Mouse (Mus musculus): Measurements from ENCODE around the gene H2-M9. TPM values are rescaled to one million over a fixed set of nuclear protein-coding genes. Genes with fewer than 3 reads are reported as not detected.

Gene H2-M9
- polyA plus RNA-seq (2012; rRNA removed), result not detected in 2 replicates

DNA sequence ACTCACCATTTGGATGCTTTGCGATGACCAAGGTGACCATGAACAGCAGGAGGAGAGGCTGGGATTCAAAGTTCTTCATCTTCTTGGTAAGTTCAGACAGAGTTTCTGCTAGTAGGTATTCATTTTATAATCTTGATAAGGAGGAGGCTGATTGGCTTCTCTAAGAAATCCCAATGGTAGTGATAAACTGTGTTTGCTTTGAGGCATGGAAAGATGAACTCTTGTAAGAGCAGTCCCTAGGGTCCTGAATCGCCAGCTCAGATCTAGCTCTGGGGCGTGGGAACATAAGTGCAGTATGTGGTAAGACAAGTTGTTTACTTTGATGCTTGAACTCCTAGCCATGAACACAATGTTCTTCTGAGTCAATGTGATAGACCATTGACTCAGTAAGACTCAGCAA, at the start of gene H2-M9:
TSS of gene H2-M9 (minus strand) at position 101 of the 400 bp plus-strand sequence.

DNA sequence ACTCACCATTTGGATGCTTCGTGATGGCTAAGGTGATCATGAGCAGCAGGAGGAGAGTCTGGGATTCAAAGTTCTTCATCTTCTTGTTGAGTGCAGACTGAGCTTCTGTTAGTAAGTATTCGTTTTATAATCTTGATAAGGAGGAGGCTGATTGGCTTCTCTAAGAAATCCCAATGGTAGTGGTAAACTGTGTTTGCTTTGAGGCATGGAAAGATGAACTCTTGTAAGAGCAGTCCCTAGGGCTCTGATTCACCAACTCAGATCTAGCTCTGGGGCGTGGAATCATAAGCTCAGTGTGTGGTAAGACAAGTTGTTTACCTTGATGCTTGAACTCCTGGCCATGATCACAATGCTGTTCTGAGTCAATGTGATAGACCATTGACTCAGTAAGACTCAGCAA, 29.7 kb upstream of the H2-M9 start, which contains the start of gene H2-M1:
TSS of gene H2-M1 (minus strand) at position 101 of the 400 bp plus-strand sequence.

Other genes starting within 250 kb of the H2-M9 start
- gene H2-M10.4, start 180.3 kb downstream of the H2-M9 start, polyA plus RNA-seq (2012; rRNA removed), result not detected in 2 replicates
- gene H2-M11, start 95.6 kb downstream of the H2-M9 start, polyA plus RNA-seq (2012; rRNA removed), result not detected in 2 replicates
- gene H2-M1, start 29.6 kb upstream of the H2-M9 start, polyA plus RNA-seq (2012; rRNA removed), result not detected in 2 replicates
- not detected in 2 replicates for gene H2-M10.5, start 130.2 kb upstream of the H2-M9 start, polyA plus RNA-seq (2012; rRNA removed)
- gene H2-M10.6, start 169.5 kb upstream of the H2-M9 start, polyA plus RNA-seq (2012; rRNA removed), result not detected in 2 replicates
- 40.5 and 46.1 TPM in 2 replicates for gene Trim26, start 194.5 kb upstream of the H2-M9 start, polyA plus RNA-seq (2012; rRNA removed)
- 0.08 and 0.12 TPM in 2 replicates for gene Trim15, start 224.5 kb upstream of the H2-M9 start, polyA plus RNA-seq (2012; rRNA removed)
- gene Trim10, start 226.9 kb upstream of the H2-M9 start, polyA plus RNA-seq (2012; rRNA removed), result 8.1 and 10.7 TPM in 2 replicates
- gene Trim40, start 247.5 kb upstream of the H2-M9 start, polyA plus RNA-seq (2012; rRNA removed), result not detected in 2 replicates

Data from central nervous system, embryonic 11.5 days (tissue).